Mouse (Mus musculus) regulatory T cell (primary cell): ENCODE data around the gene Vps13d.

Source experiments
- in situ Hi-C: fragments of 300-600 bp; cut with MboI, MseI; formaldehyde crosslinking; loops from one replicate; pipeline ENCODE4 v1.15.1; 2025; ENCODE audit warnings: high pct_unique_total_duplicates

Gene Vps13d

GRCm38 (mm10) chr4:145213999-145214785 is 19.4 kb upstream of the Vps13d start:
- in situ Hi-C loops = no loop called here

- in situ Hi-C loops = no loop called here
Observed at GRCm38 (mm10) chr4:145211076-145211475, 16.3 kb upstream of the Vps13d start.

- in situ Hi-C loops = no loop called here
Observed at GRCm38 (mm10) chr4:145210564-145210963, 15.8 kb upstream of the Vps13d start.

GRCm38 (mm10) chr4:145209690-145210088 is 14.9 kb upstream of the Vps13d start:
- in situ Hi-C loops = no loop called here

GRCm38 (mm10) chr4:145209076-145209689 is 14.4 kb upstream of the Vps13d start:
- in situ Hi-C loops = no loop called here

- in situ Hi-C loops = no loop called here
Observed at GRCm38 (mm10) chr4:145207718-145208371, 13.0 kb upstream of the Vps13d start.

GRCm38 (mm10) chr4:145204779-145205178 is 10.0 kb upstream of the Vps13d start:
- in situ Hi-C loops = no loop called here

GRCm38 (mm10) chr4:145203305-145203704 is 8.5 kb upstream of the Vps13d start:
- in situ Hi-C loops = no loop called here

GRCm38 (mm10) chr4:145201424-145201823 is 6.6 kb upstream of the Vps13d start:
- in situ Hi-C loops = no loop called here

- in situ Hi-C loops = no loop called here
Observed at GRCm38 (mm10) chr4:145199982-145200699, 5.3 kb upstream of the Vps13d start.

GRCm38 (mm10) chr4:145196586-145196985 is 1.8 kb upstream of the Vps13d start:
- in situ Hi-C loops = no loop called here

- in situ Hi-C loops = no loop called here
Observed at GRCm38 (mm10) chr4:145195172-145195571, 367 bp upstream of the Vps13d start.

GRCm38 (mm10) chr4:145193991-145194511 is 754 bp downstream of the Vps13d start:
- in situ Hi-C loops = no loop called here

- in situ Hi-C loops = no loop called here
Observed at GRCm38 (mm10) chr4:145193406-145193805, 1.4 kb downstream of the Vps13d start.

GRCm38 (mm10) chr4:145192686-145193085 is 2.1 kb downstream of the Vps13d start:
- in situ Hi-C loops = no loop called here

- in situ Hi-C loops = no loop called here
Observed at GRCm38 (mm10) chr4:145188561-145188960, 6.2 kb downstream of the Vps13d start.

GRCm38 (mm10) chr4:145187619-145188018 is 7.2 kb downstream of the Vps13d start:
- in situ Hi-C loops = no loop called here

- in situ Hi-C loops = no loop called here
Observed at GRCm38 (mm10) chr4:145178918-145179549, 15.8 kb downstream of the Vps13d start.

GRCm38 (mm10) chr4:145165542-145165941 is 29.3 kb downstream of the Vps13d start:
- in situ Hi-C loops = loop anchor here (10.0 kb wide), 1 partner anchor 299 kb away; no protein-coding TSS in a partner anchor

- in situ Hi-C loops = loop anchor here (10.0 kb wide), 1 partner anchor 301 kb away; no protein-coding TSS in a partner anchor
Observed at GRCm38 (mm10) chr4:145164111-145164510, 30.7 kb downstream of the Vps13d start.

- in situ Hi-C loops = loop anchor here (10.0 kb wide), 1 partner anchor 304 kb away; no protein-coding TSS in a partner anchor
Observed at GRCm38 (mm10) chr4:145161243-145161642, 33.6 kb downstream of the Vps13d start.
